Mouse (Mus musculus): ENCODE results near the gene Rdh12.

DNA sequence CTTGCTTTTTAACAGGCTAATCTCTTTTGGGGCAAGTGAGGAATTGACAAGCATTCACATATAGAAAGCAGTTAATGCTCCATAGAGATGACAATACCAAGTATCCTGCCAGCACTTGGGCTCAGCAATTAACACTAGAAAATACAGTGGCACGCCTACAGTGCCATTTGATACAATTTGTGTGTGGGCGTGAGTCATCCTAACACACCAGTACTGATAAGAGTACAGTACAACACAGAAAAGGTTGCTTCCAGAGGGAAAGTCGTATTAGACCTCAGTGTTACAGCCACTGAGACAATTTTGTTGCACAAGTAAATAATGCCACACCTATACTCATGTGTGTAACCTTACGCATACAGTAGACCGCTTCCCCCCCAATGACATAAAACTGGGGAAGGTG lies 11.6 kb upstream of the Rdh12 start:
- TF ChIP-seq POLR2A (IDR thresholded peaks at IDR 0.05; ENCODE audit: borderline replicate concordance, extremely low read depth, low read depth, low read length) (no peak), CTCF (IDR thresholded peaks at IDR 0.05; ENCODE audit: insufficient read depth, low read length) (no peak)

Data from lung, adult 2 months (tissue).